Mouse (Mus musculus): ENCODE results near the gene Dlg5.

The Dlg5 gene

DNA sequence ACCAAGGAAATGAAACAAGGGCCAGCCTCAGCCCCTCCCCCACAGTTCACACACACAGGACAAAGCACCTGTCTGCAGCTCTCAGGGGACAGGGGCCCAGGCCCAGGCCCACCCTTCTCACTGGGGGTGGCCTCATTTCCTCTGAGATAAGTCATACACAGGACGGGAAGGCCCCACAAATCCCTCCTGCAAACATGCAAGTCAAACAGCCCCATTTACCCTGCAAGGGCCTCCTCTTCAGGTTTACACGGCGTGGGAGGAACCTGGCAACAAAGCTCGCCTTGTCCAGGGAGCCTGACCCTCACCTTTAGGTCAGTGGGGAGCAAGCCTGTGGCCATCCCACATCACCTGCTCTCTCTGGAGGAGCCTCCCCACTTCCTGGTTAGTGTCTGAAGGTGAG is 60.2 kb downstream of the Dlg5 start:
- no peak for DNase-seq (ENCODE audit: low spot score)

DNA sequence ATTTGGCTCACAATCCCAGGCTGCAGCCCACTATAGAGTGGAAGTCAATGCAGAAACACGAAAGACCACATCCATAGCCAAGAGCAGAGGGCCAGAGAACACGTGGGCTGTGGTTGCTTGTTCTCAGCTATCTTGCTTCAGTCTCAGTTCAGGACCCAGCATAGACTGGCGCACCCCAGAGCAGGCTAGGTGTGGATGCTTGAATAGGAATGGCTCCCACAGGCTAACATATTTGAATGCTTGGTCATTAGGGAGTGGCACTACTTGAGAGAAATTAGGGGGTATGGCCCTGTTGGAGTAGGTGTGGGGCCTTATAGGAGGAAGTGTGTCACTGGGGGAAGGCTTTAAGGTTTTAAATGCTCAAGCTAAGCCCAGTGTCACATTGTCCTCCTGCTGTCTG is 62.8 kb downstream of the Dlg5 start:
- DNase-seq (ENCODE audit: low spot score): no peak

DNA sequence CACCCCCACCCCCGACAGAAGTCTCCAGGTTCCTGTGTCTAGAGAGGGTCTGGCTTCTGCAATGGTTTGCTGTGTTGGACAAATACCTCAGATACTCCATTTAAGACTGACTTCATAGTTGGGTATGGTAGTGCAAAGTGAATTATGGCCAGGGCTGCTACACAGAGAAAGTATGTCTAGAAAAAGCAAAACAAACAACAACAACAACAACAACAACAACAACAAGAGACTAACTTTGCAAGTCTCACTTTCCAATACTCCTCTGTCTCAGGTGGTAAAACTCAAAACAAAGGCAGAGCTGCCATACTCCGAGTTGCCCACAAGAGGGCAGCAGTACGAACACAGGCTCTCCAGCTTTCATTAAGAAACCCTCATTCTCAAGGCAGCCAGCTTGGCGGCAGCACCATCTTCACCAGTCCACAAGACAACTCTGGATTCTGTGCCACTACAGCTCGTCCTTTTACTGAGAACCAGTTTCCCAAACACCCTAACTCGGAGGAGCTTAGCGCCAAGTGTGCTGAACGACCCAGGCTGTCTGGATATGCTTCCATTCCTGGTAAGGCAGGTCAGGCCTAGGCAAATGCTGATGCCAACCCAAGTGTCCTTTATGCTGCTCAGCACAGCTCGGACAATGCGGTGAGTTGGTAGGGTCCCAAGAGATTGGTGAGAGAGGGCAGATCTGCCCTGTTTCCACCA is 63.8 kb downstream of the Dlg5 start:
- peak; percentile 45 for DNase-seq (ENCODE audit: low spot score)

DNA sequence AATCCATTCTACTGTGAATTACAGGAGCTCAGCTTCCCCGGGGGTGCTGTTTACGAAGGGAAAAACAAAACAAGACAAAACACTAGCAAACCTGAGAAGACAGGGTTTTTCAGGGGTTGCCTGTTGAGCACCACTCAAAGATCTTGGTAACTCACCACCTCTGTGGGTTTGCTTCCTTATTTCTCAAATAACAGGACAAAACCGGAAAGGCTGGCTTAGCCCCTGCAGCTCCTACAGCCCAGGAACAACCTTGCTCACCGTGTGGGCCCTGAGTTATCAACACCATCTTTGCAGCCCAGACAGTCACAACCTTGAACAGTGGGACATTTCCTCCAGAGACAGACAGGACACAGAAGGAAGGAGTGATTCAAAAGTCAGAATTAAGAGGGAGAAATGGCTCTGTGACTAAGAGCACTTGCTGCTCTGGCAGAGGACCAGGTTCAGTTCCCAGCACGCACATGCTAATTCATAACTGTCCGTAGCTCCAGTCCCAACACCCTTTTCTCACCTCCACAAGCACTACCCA is 66.2 kb downstream of the Dlg5 start:
- no peak for DNase-seq (ENCODE audit: low spot score)

GRCm38 (mm10) chr14:24176609-24177008 is 69.1 kb downstream of the Dlg5 start:
- no peak for DNase-seq (ENCODE audit: low spot score)

GRCm38 (mm10) chr14:24173326-24173725 is 72.4 kb downstream of the Dlg5 start:
- no peak for DNase-seq (ENCODE audit: low spot score)

DNA sequence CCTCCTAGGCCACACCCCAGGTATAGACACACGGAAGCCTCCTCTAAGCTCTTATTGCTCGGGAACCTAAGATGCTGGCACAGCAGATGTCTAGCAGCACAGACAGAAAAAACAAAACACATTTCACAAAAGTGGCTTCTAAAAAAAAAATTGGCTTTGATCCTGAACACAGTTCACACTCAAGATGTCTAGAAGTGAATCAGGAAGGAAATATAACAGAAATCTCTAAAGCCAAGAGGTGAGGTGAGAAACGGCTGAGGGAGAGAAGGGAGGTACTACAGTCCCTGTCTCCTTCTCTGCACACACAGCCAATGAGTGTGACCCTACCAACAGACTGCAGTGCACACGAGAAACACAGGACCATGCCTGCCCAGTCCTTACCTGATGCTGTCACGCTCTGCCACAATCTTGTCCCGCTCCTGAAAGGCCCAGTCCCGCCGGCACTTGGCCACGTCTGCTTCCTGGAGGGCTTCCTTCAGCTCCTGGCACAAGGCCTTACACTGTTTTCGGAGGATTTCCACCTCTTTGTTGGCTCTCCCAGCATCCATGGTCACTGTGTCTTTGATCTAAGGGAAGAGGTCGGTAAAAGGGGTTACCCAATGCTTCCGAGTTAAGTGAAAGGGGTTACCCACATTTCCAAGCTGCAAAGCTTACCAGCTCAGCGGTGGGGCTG is 73.9 kb downstream of the Dlg5 start:
- DNase-seq (ENCODE audit: low spot score): no peak

GRCm38 (mm10) chr14:24166046-24166445 is 79.7 kb downstream of the Dlg5 start:
- DNase-seq (ENCODE audit: low spot score): no peak

DNA sequence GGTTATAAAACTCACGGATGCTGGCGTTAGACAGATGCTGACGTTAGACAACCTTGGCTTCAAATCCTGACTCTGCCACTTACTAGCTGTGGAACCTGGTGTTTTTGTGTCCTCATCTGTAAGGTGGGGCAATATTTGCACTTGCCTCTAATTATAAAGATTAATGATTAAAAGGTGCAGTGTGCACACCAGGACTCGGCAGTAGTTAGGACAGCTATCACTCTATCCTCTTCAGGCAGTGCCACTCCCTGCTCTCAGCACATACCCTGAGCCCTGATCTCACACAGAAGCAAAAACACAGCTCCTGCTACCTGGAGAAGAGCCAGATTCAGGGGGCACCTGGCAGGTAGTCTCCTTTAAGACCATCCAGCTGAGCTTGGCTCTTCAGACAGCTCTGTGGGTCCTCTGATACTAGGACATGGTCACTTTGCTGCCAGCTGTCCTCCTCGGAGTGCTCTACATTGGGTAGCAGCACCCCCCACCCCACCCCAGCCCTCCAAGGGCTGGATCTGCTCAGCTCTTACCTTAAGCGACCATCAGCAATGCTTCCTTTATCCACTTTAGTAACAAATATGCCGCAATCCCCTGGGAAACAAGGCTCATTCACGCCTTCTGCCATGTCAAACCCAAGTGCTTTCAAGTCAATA is 80.9 kb downstream of the Dlg5 start:
- DNase-seq (ENCODE audit: low spot score): no peak

GRCm38 (mm10) chr14:24162856-24163255 is 82.9 kb downstream of the Dlg5 start:
- no peak for DNase-seq (ENCODE audit: low spot score)

DNA sequence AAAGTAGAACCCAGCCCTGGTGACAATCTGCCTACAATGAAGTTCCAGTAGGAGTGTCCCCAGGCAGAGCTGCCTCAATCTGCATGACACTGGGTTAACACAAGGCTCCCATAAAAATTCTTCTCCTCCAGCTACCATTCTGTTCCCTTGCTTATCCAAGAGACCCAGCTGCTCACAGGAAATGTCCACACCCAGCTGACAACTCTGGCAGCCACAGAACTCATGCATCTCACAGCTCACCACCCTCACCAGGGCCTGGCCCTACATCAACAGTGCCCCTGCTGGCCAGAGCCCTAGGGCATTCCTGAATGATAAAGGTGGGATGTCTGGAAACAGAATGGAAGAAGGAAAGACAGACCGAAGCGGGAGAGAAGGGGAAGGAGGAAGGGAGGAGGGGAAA is 96.8 kb downstream of the Dlg5 start:
- no peak for DNase-seq (ENCODE audit: low spot score)

GRCm38 (mm10) chr14:24144821-24145220 is 100.9 kb downstream of the Dlg5 start:
- DNase-seq (ENCODE audit: low spot score): no peak

DNA sequence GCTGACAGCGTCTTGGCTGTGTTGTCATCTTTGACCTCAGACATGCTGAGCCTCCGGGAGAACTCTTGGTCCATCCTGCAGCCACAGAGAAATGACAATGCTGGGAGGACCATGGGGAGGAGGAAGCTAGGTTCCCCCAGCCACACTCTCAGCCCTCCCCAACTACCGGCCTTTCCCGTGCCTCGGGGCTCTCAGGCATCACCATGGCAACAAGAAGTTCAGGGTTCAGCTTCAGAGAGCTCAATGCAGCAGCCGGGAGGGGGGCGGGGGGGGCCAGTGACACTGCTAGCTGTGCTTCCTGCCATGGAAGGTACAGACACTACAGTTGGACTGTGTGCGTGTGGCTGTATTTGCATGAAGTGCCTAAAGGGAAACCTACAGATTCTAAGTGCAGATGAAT is 101.3 kb downstream of the Dlg5 start:
- no peak for DNase-seq (ENCODE audit: low spot score)

GRCm38 (mm10) chr14:24142926-24143430 is 102.7 kb downstream of the Dlg5 start:
- DNase-seq (ENCODE audit: low spot score): no peak

- DNase-seq (ENCODE audit: low spot score): no peak
These were observed 104.0 kb downstream of the Dlg5 start for GRCm38 (mm10) chr14:24141727-24142126.

- no peak for DNase-seq (ENCODE audit: low spot score)
These were observed 105.4 kb downstream of the Dlg5 start for GRCm38 (mm10) chr14:24140297-24140812.

- DNase-seq (ENCODE audit: low spot score): no peak
These were observed 108.8 kb downstream of the Dlg5 start for GRCm38 (mm10) chr14:24136908-24137307.

DNA sequence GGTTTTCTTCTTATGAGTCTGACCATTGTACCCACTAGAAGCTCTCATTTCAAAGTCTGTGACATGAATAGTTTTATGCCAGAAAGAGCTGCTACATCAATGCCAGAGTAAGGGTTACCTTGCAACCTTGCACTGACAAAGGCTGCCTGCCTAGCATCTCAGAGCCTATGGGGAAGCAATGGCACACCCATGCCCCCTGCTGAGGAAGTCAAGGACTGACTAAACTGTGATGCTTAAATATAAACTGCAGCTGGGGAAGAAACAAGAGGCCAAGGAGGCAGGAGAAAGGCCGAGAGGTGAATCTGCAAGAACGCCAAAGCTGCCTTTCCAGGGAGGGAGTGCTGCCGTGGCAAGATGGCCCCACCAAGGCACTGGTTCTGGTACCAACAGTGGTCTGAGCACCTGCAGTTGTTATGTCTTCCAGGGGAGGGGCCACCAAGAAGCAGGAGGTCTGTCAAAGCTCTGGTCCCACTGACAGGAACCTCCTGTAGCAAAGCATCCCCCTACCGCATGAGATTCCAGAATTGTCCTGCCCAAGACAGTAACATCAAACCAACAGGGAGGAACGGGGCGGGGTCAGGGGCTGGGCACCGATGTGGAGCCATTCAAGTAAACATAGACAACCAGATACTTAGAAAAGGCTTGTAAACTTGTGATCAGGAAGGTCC is 111.0 kb downstream of the Dlg5 start:
- no peak for DNase-seq (ENCODE audit: low spot score)

GRCm38 (mm10) chr14:24133801-24134200 is 111.9 kb downstream of the Dlg5 start:
- no peak for DNase-seq (ENCODE audit: low spot score)

DNA sequence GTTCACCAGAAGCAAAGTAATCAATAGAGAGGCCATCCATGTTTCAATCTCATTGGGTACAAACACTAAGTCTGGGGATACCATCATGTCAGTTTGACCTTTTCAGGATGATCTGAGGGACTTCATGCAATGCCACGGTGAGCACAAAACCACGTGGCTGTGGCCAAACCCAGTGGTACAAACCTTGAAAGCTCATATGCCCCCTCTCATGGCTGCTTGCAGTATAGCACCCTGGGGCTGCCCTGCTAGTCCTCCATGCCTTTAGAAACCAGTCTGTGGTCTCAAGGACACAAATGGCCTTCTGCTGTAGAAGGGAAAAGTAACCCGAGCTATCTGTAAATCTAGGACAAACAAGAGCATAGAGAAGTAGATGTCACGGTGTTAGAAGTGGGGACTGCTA is 113.6 kb downstream of the Dlg5 start:
- DNase-seq (ENCODE audit: low spot score): no peak

GRCm38 (mm10) chr14:24125069-24125468 is 120.7 kb downstream of the Dlg5 start:
- no peak for DNase-seq (ENCODE audit: low spot score)

DNA sequence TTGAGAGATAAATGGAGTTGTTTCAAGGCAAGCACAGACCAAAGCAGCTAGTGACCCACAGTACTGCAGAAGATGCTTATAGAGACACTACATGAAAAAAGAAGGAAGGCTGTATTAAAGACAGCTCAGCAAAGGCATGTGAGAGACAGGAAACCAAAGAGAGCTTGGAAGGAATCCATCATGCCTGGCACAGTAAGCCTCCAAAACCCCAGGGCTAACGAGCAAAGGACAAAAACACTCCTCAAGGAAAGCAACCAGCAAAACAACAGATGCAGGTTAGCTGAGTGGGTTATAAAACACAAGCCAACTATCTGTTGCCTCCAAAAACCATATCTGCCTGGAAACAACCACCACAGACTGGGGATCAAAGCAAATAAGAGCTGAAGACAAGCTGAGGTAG is 121.5 kb downstream of the Dlg5 start:
- no peak for DNase-seq (ENCODE audit: low spot score)
